24 mouse cellular contexts compared by ENCODE assay signal in genomic region chr16:90128361-90128760, GRCm38 (mm10). TPM values are rescaled to one million over a fixed set of nuclear protein-coding genes. Genes with fewer than 3 reads are reported as not detected.
DNase-seq lines count a peak whose midpoint lies in the region; ATAC-seq lines count a peak whose summit lies in the region.
"Had no signal": no experiment of that assay in that cellular context is flagged by ENCODE, and none has a peak within 500 bp of the region (broad histone marks: within the 10 kb centered on the region; RNA-seq: fewer than 3 reads in every experiment).

No protein-coding gene starts in this region.

- no peak overlapping the region for H3K4me2 ChIP-seq in forebrain, embryonic 12.5 days
- no peak overlapping the region for H3K4me2 ChIP-seq in forebrain, embryonic 15.5 days (replicated peaks)
- 0 out of 2 replicates have a peak overlapping the region, but pooled peaks have one; percentile 13 for H3K4me2 ChIP-seq in heart, embryonic 16.5 days (ENCODE audit: low read depth, low read length)
- no peak overlapping the region for H3K4me2 ChIP-seq in midbrain, embryonic 13.5 days (replicated peaks)
- H3K4me2 ChIP-seq in midbrain, embryonic 15.5 days, result no peak overlapping the region
- no peak overlapping the region for H3K4me2 ChIP-seq in limb, embryonic 15.5 days
- H3K4me2 ChIP-seq: stomach, embryonic 15.5 days had no signal

- H3K36me3 ChIP-seq in forebrain, embryonic 12.5 days (replicated peaks), result no peaks in the 10 kb centered on the region
- no peaks in the 10 kb centered on the region for H3K36me3 ChIP-seq in forebrain, embryonic 15.5 days
- no peaks in the 10 kb centered on the region for H3K36me3 ChIP-seq in heart, embryonic 16.5 days (ENCODE audit: control insufficient read depth, insufficient read depth)
- no peaks in the 10 kb centered on the region for H3K36me3 ChIP-seq in midbrain, embryonic 13.5 days
- no peaks in the 10 kb centered on the region for H3K36me3 ChIP-seq in midbrain, embryonic 15.5 days (replicated peaks)
- no peaks in the 10 kb centered on the region for H3K36me3 ChIP-seq in limb, embryonic 15.5 days
- H3K36me3 ChIP-seq: G1E; stomach, embryonic 15.5 days had no signal

- peaks cover 9% of the 10 kb centered on the region; the same call in 1 of the 2 replicates for H3K27me3 ChIP-seq in forebrain, embryonic 12.5 days
- no peaks in the 10 kb centered on the region for H3K27me3 ChIP-seq in forebrain, embryonic 15.5 days
- no peaks in the 10 kb centered on the region for H3K27me3 ChIP-seq in heart, embryonic 16.5 days (ENCODE audit: control insufficient read depth, insufficient read depth, low read length)
- peaks cover 10% of the 10 kb centered on the region for H3K27me3 ChIP-seq in midbrain, embryonic 13.5 days
- H3K27me3 ChIP-seq in midbrain, embryonic 15.5 days (replicated peaks), result no peaks in the 10 kb centered on the region
- H3K27me3 ChIP-seq in limb, embryonic 15.5 days, result no peaks in the 10 kb centered on the region
- H3K27me3 ChIP-seq: stomach, embryonic 15.5 days had no signal

- H3K4me3 ChIP-seq in forebrain, embryonic 12.5 days (replicated peaks), result no peak overlapping the region
- H3K4me3 ChIP-seq in forebrain, embryonic 15.5 days, result no peak overlapping the region
- H3K4me3 ChIP-seq in heart, embryonic 16.5 days (ENCODE audit: low read length), result no peak overlapping the region
- no peak overlapping the region for H3K4me3 ChIP-seq in midbrain, embryonic 13.5 days (replicated peaks)
- H3K4me3 ChIP-seq in midbrain, embryonic 15.5 days, result no peak overlapping the region
- no peak overlapping the region for H3K4me3 ChIP-seq in limb, embryonic 15.5 days
- H3K4me3 ChIP-seq: myocyte; stomach, embryonic 15.5 days had no signal

- 53% methylated on average over 8 of the region's 8 CpGs for WGBS in forebrain, embryonic 12.5 days
- WGBS in forebrain, embryonic 15.5 days, result 49% methylated on average over 8 of the region's 8 CpGs
- WGBS in heart, embryonic 16.5 days, result 60% methylated on average over 8 of the region's 8 CpGs
- 49% methylated on average over 8 of the region's 8 CpGs for WGBS in midbrain, embryonic 13.5 days
- 48% methylated on average over 8 of the region's 8 CpGs for WGBS in midbrain, embryonic 15.5 days
- 50% methylated on average over 8 of the region's 8 CpGs for WGBS in limb, embryonic 15.5 days

- H3K4me1 ChIP-seq in forebrain, embryonic 12.5 days, result peaks cover 33% of the 10 kb centered on the region
- H3K4me1 ChIP-seq in forebrain, embryonic 15.5 days, result peaks cover 15% of the 10 kb centered on the region
- H3K4me1 ChIP-seq in heart, embryonic 16.5 days (ENCODE audit: control insufficient read depth, insufficient read depth, low read length), result peaks cover 23% of the 10 kb centered on the region
- peaks cover 26% of the 10 kb centered on the region for H3K4me1 ChIP-seq in midbrain, embryonic 13.5 days (replicated peaks)
- H3K4me1 ChIP-seq in midbrain, embryonic 15.5 days, result peaks cover 17% of the 10 kb centered on the region
- peaks cover 24% of the 10 kb centered on the region for H3K4me1 ChIP-seq in limb, embryonic 15.5 days

- no peak for ATAC-seq in forebrain, embryonic 12.5 days (ENCODE audit: low FRiP score)
- ATAC-seq in forebrain, embryonic 15.5 days (replicated peaks), result no peak
- no peak for ATAC-seq in heart, embryonic 16.5 days (replicated peaks; ENCODE audit: extremely low read depth, insufficient read depth, low FRiP score)
- ATAC-seq in midbrain, embryonic 13.5 days, result no peak
- no peak for ATAC-seq in midbrain, embryonic 15.5 days (replicated peaks)
- ATAC-seq in limb, embryonic 15.5 days (ENCODE audit: insufficient number of reproducible peaks, low FRiP score, low TSS enrichment, low read depth), result no peak
- ATAC-seq: activated CD4-positive, CD25-positive, alpha-beta regulatory T cell, adult 4 months; forebrain, embryonic 14.5 days had no signal

- no peaks in the 10 kb centered on the region for H3K9me3 ChIP-seq in forebrain, embryonic 12.5 days
- H3K9me3 ChIP-seq in forebrain, embryonic 15.5 days, result no peaks in the 10 kb centered on the region
- H3K9me3 ChIP-seq in heart, embryonic 16.5 days (replicated peaks; ENCODE audit: control insufficient read depth, low read length), result no peaks in the 10 kb centered on the region
- H3K9me3 ChIP-seq in midbrain, embryonic 13.5 days, result no peaks in the 10 kb centered on the region
- no peaks in the 10 kb centered on the region for H3K9me3 ChIP-seq in midbrain, embryonic 15.5 days
- no peaks in the 10 kb centered on the region for H3K9me3 ChIP-seq in limb, embryonic 15.5 days
- H3K9me3 ChIP-seq: stomach, embryonic 15.5 days had no signal

- no peak for DNase-seq in heart, adult 8-10 months (ENCODE audit: low spot score)
- DNase-seq in cerebellum, adult 11 months, result no peak
- DNase-seq: adrenal gland, postnatal 10 days; cerebellum, adult 11-12 months; cerebellum, postnatal 14 days; gastrocnemius, postnatal 14 days; kidney, adult 9 months; kidney, postnatal 25 days; midbrain, embryonic 14.5 days; retina, postnatal 1 day; thymus, adult 18-20 months; thymus, postnatal 4 days had no signal

- peak overlapping the region; percentile 31; the same call in 1 of the 2 replicates for H3K27ac ChIP-seq in forebrain, embryonic 12.5 days
- no peak overlapping the region; the same call in 1 of the 2 replicates for H3K27ac ChIP-seq in forebrain, embryonic 15.5 days (replicated peaks)
- H3K27ac ChIP-seq in heart, embryonic 16.5 days (ENCODE audit: low read length), result peak overlapping the region; percentile 46
- 0 out of 2 replicates have a peak overlapping the region, but pooled peaks have one; percentile 30 for H3K27ac ChIP-seq in midbrain, embryonic 13.5 days
- no peak overlapping the region for H3K27ac ChIP-seq in midbrain, embryonic 15.5 days
- H3K27ac ChIP-seq in limb, embryonic 15.5 days, result peak overlapping the region; percentile 11; the same call in 1 of the 2 replicates
- H3K27ac ChIP-seq: liver, embryonic 14.5 days; stomach, embryonic 15.5 days had no signal

- H3K9ac ChIP-seq in forebrain, embryonic 12.5 days, result no peak overlapping the region
- no peak overlapping the region for H3K9ac ChIP-seq in forebrain, embryonic 15.5 days (replicated peaks)
- 0 out of 2 replicates have a peak overlapping the region, but pooled peaks have one; percentile 35 for H3K9ac ChIP-seq in heart, embryonic 16.5 days (ENCODE audit: low read length)
- H3K9ac ChIP-seq in midbrain, embryonic 13.5 days (replicated peaks), result no peak overlapping the region
- no peak overlapping the region for H3K9ac ChIP-seq in midbrain, embryonic 15.5 days
- no peak overlapping the region for H3K9ac ChIP-seq in limb, embryonic 15.5 days
- H3K9ac ChIP-seq: liver, embryonic 14.5 days; stomach, embryonic 15.5 days had no signal

RNA-seq across cellular contexts. Expression of gene Tiam1, which starts 15.2 kb away (rescaled TPM):
- 24.7 and 31.5 TPM in 2 replicates for polyA plus RNA-seq in forebrain, embryonic 12.5 days (2016; fragmentation: Nextera tagmentation; extraction: Ambion mirVana)
- polyA plus RNA-seq in forebrain, embryonic 15.5 days (2015; fragmentation: Nextera tagmentation; extraction: Ambion mirVana), result 33.8 and 35.1 TPM in 2 replicates
- 6.9 and 9.4 TPM in 2 replicates for polyA plus RNA-seq in heart, embryonic 16.5 days (2015; fragmentation: Nextera tagmentation; extraction: Ambion mirVana)
- 1 to 10 TPM; 4.7 to 7.3 (median 6.7) TPM for total RNA-seq in heart, adult 8-10 months (2022)
- 26.5 and 30.4 TPM in 2 replicates for polyA plus RNA-seq in midbrain, embryonic 13.5 days (2015; fragmentation: Nextera tagmentation; extraction: Ambion mirVana)
- 26.3 and 30.8 TPM in 2 replicates for polyA plus RNA-seq in midbrain, embryonic 15.5 days (2015; fragmentation: Nextera tagmentation; extraction: Ambion mirVana)
- polyA plus RNA-seq in limb, embryonic 15.5 days (2015; fragmentation: Nextera tagmentation; extraction: Ambion mirVana), result 37.1 and 51.8 TPM in 2 replicates

Comparison
In these comparisons a context has a peak if more than half of its experiments do, and no peak if none do; other contexts are left out.
1. H3K27ac ChIP-seq: peak in forebrain, embryonic 12.5 days (single experiment), heart, embryonic 16.5 days (single experiment), midbrain, embryonic 13.5 days (single experiment) and limb, embryonic 15.5 days (single experiment); none in forebrain, embryonic 15.5 days (single experiment) and midbrain, embryonic 15.5 days (single experiment).